Mouse (Mus musculus) MEL (cell line): ENCODE results near the gene Wasf2. TPM values are rescaled to one million over a fixed set of nuclear protein-coding genes. Genes with fewer than 3 reads are reported as not detected.

Experiments
- DNase-seq: peaks from one replicate; pipeline ENCODE4 v3.0.0; 2011; ENCODE audit warnings: low read depth, low spot score
- H3K27ac ChIP-seq: 2 replicates; pipeline ENCODE4 v1.5.1; 2012; ENCODE audit warnings: low read depth, mild to moderate bottlenecking, control low read depth, low read length, moderate library complexity; ENCODE audit not compliant: control insufficient read depth
- H3K27me3 ChIP-seq, 2 experiments: fragments of 150-350 bp in 1 of 2; sonication (generic) in 1 of 2; 2 replicates each; pipeline ENCODE4 v1.6.1; 2012; ENCODE audit warnings: low read length in 2 of 2, mild to moderate bottlenecking in 2 of 2, improper control_type of control experiment in 1 of 2, moderate library complexity in 1 of 2; ENCODE audit not compliant: insufficient read depth in 2 of 2, control insufficient read depth in 1 of 2
- H3K36me3 ChIP-seq, 2 experiments: 2 replicates each; pipeline ENCODE4 v1.6.1; 2012 to 2014; ENCODE audit warnings: low read length in 2 of 2, improper control_type of control experiment in 1 of 2, inconsistent platforms in 1 of 2, mild to moderate bottlenecking in 1 of 2; ENCODE audit not compliant: insufficient read depth in 2 of 2, control insufficient read depth in 1 of 2
- H3K4me1 ChIP-seq, 2 experiments: fragments of 150-350 bp in 1 of 2; sonication (generic) in 1 of 2; 2 replicates each; pipeline ENCODE4 v1.6.1; 2012; ENCODE audit warnings: low read length in 2 of 2, improper control_type of control experiment in 1 of 2, mild to moderate bottlenecking in 1 of 2; ENCODE audit not compliant: insufficient read depth in 2 of 2, control insufficient read depth in 1 of 2
- H3K4me3 ChIP-seq, 2 experiments: fragments of 150-350 bp in 1 of 2; sonication (generic) in 1 of 2; 2 replicates each; pipeline ENCODE4 v1.5.1; 2012; ENCODE audit warnings: low read depth in 2 of 2, low read length in 2 of 2, mild to moderate bottlenecking in 2 of 2, moderate library complexity in 2 of 2, control low read depth in 1 of 2, improper control_type of control experiment in 1 of 2; ENCODE audit not compliant: control insufficient read depth in 1 of 2, insufficient read depth in 1 of 2
- H3K79me2 ChIP-seq: 2 replicates; pipeline ENCODE4 v1.6.1; 2012; ENCODE audit warnings: mild to moderate bottlenecking, low read length, moderate library complexity; ENCODE audit not compliant: control insufficient read depth, poor library complexity, insufficient read depth
- H3K9ac ChIP-seq: 2 replicates; pipeline ENCODE4 v1.6.1; 2012; ENCODE audit warnings: low read depth, mild to moderate bottlenecking, control low read depth, low read length, moderate library complexity; ENCODE audit not compliant: control insufficient read depth, poor library complexity, severe bottlenecking
- H3K9me3 ChIP-seq: fragments of 150-350 bp; sonication (generic); replicated peaks from 2 replicates; pipeline ENCODE4 v1.6.1; 2012; ENCODE audit warnings: mild to moderate bottlenecking, low read length, improper control_type of control experiment, moderate library complexity; ENCODE audit not compliant: insufficient read depth
- CHD1 ChIP-seq: IDR thresholded peaks from 2 replicates; pipeline ENCODE4 v1.6.1; 2012; ENCODE audit warnings: low read depth, mild to moderate bottlenecking, inconsistent platforms, low read length, improper control_type of control experiment
- CTCF ChIP-seq, 3 experiments: IDR thresholded peaks in 2 of 3; conservative IDR thresholded peaks in 1 of 3; 2 replicates each; pipeline ENCODE4 v1.5.1; 2011 to 2012; ENCODE audit warnings: low read length in 3 of 3, low read depth in 2 of 3, mild to moderate bottlenecking in 2 of 3, improper control_type of control experiment in 1 of 3, inconsistent platforms in 1 of 3, mixed read lengths in 1 of 3, moderate library complexity in 1 of 3; ENCODE audit not compliant: control insufficient read depth in 1 of 3, insufficient read depth in 1 of 3, poor library complexity in 1 of 3, severe bottlenecking in 1 of 3
- E2F4 ChIP-seq: IDR thresholded peaks from 2 replicates; pipeline ENCODE4 v1.6.1; 2011; ENCODE audit warnings: low read depth, low read length, improper control_type of control experiment, borderline replicate concordance
- GATA1 ChIP-seq: IDR thresholded peaks from 2 replicates; pipeline ENCODE4 v1.6.1; 2011; ENCODE audit warnings: low read depth, low read length, improper control_type of control experiment
- HCFC1 ChIP-seq: IDR thresholded peaks from 2 replicates; pipeline ENCODE4 v1.6.1; 2012; ENCODE audit warnings: low read depth, mild to moderate bottlenecking, inconsistent platforms, low read length, improper control_type of control experiment, moderate library complexity
- JUND ChIP-seq: IDR thresholded peaks from 2 replicates; pipeline ENCODE4 v1.6.1; 2011; ENCODE audit warnings: low read depth, mild to moderate bottlenecking, improper control_type of control experiment, low read length
- MAFK ChIP-seq: IDR thresholded peaks from 2 replicates; pipeline ENCODE4 v1.6.1; 2011; ENCODE audit warnings: low read depth, mild to moderate bottlenecking, low read length, improper control_type of control experiment, borderline replicate concordance
- MYC ChIP-seq: IDR thresholded peaks from 2 replicates; pipeline ENCODE4 v1.6.1; 2011; ENCODE audit warnings: low read depth, mild to moderate bottlenecking, low read length, improper control_type of control experiment, moderate library complexity
- NELFE ChIP-seq: IDR thresholded peaks from 2 replicates; pipeline ENCODE4 v1.6.1; 2011; ENCODE audit warnings: low read depth, low read length, improper control_type of control experiment
- NRF1 ChIP-seq: IDR thresholded peaks from 2 replicates; pipeline ENCODE4 v1.6.1; 2014; ENCODE audit warnings: low read depth, mild to moderate bottlenecking, inconsistent platforms, low read length, improper control_type of control experiment, moderate library complexity; ENCODE audit not compliant: poor library complexity, insufficient read depth, severe bottlenecking
- POLR2AphosphoS2 ChIP-seq: IDR thresholded peaks from 2 replicates; pipeline ENCODE4 v1.6.1; 2011; ENCODE audit warnings: low read length, improper control_type of control experiment
- POLR2AphosphoS5 ChIP-seq: IDR thresholded peaks from 2 replicates; pipeline ENCODE4 v1.6.1; 2012; ENCODE audit warnings: low read depth, borderline replicate concordance, mild to moderate bottlenecking, inconsistent platforms, low read length, moderate library complexity, mixed read lengths
- SMC3 ChIP-seq: IDR thresholded peaks from 2 replicates; pipeline ENCODE4 v1.6.1; 2011; ENCODE audit warnings: low read depth, low read length, improper control_type of control experiment
- TAL1 ChIP-seq: IDR thresholded peaks from 2 replicates; pipeline ENCODE4 v1.6.1; 2012; ENCODE audit warnings: mild to moderate bottlenecking, inconsistent platforms, low read length, moderate library complexity, mixed read lengths
- TBP ChIP-seq: IDR thresholded peaks from 2 replicates; pipeline ENCODE4 v1.8.0; 2011; ENCODE audit warnings: low read depth, low read length, improper control_type of control experiment
- UBTF ChIP-seq: IDR thresholded peaks from 2 replicates; pipeline ENCODE4 v1.6.1; 2012; ENCODE audit warnings: low read depth, mild to moderate bottlenecking, inconsistent platforms, low read length, improper control_type of control experiment, moderate library complexity, borderline replicate concordance; ENCODE audit not compliant: insufficient read depth
- ZC3H11A ChIP-seq: IDR thresholded peaks from 2 replicates; pipeline ENCODE4 v1.6.1; 2012; ENCODE audit warnings: low read depth, mild to moderate bottlenecking, inconsistent platforms, low read length, improper control_type of control experiment
- ZKSCAN1 ChIP-seq: IDR thresholded peaks from 2 replicates; pipeline ENCODE4 v1.6.1; 2012; ENCODE audit warnings: low read depth, mild to moderate bottlenecking, inconsistent platforms, low read length, improper control_type of control experiment, moderate library complexity
- polyA plus RNA-seq, 2 experiments: library from polyadenylated mRNA; stranded (reverse) in 1 of 2; unstranded in 1 of 2; fragments of >175 nt in 1 of 2; fragments of >200 nt in 1 of 2; gene quantifications; 2 replicates each; pipeline versions ENCODE4 v1.2.1 to v1.2.4; 2012; ENCODE audit warnings: low replicate concordance in 2 of 2, low read depth in 1 of 2; ENCODE audit not compliant: insufficient read length in 2 of 2, insufficient read depth in 1 of 2, missing spikeins in 1 of 2
- total RNA-seq: library from RNA; depleted of rRNA; stranded (reverse); fragments of 300-350 nt; gene quantifications from 2 replicates; pipeline ENCODE4 v1.2.3, GENCODE M21; 2012

The Wasf2 gene
- total and polyA plus RNA-seq, 3 experiments: 16.4 to 53.7 TPM; not detected in 1

- H3K79me2 ChIP-seq: no peaks in the 10 kb centered on the region
- H3K9ac ChIP-seq: no peak overlapping the region
- DNase-seq: no peak
- TF ChIP-seq MYC: no peak
- TF ChIP-seq CHD1: no peak
- TF ChIP-seq POLR2AphosphoS2: no peak
- TF ChIP-seq ZC3H11A: no peak
- TF ChIP-seq GATA1: no peak
- no peak for TF ChIP-seq NELFE
- no peak for TF ChIP-seq SMC3
- TF ChIP-seq TBP: no peak
- TF ChIP-seq ZKSCAN1: no peak
- no peak for TF ChIP-seq HCFC1
- TF ChIP-seq UBTF: no peak
- no peak for TF ChIP-seq JUND
- TF ChIP-seq CTCF (IDR thresholded peaks at IDR 0.05 in 2 of 3, conservative IDR thresholded peaks at IDR 0.05 in 1 of 3; ENCODE audit: control insufficient read depth in 1 of 3, insufficient read depth in 1 of 3, low read depth in 2 of 3, low read length in 3 of 3, poor library complexity in 1 of 3, severe bottlenecking in 1 of 3): no peak
- TF ChIP-seq TAL1: no peak
- TF ChIP-seq NRF1: no peak
- no peak for TF ChIP-seq POLR2AphosphoS5
- TF ChIP-seq, all 39 proteins: peak for 0
- H3K4me3 ChIP-seq: no peak overlapping the region
- H3K9me3 ChIP-seq: no peaks in the 10 kb centered on the region
- H3K27me3 ChIP-seq: no peaks in the 10 kb centered on the region
- peaks cover 2 to 11% of the 10 kb centered on the region in 2 experiments; a peak in 2 of 4 replicates for H3K4me1 ChIP-seq
- H3K36me3 ChIP-seq: no peaks in the 10 kb centered on the region
- H3K27ac ChIP-seq: no peak overlapping the region
These were observed 79.9 kb downstream of the Wasf2 start for GRCm38 (mm10) chr4:133210023-133210787.

GRCm38 (mm10) chr4:133210788-133211390 is 80.6 kb downstream of the Wasf2 start:
- H3K4me1 ChIP-seq: peaks cover 2 to 11% of the 10 kb centered on the region in 2 experiments; a peak in 2 of 4 replicates
- H3K36me3 ChIP-seq: no peaks in the 10 kb centered on the region
- no peaks in the 10 kb centered on the region for H3K79me2 ChIP-seq
- H3K27me3 ChIP-seq: no peaks in the 10 kb centered on the region
- H3K27ac ChIP-seq: no peak overlapping the region
- no peak for DNase-seq
- no peak for TF ChIP-seq POLR2AphosphoS5
- no peak for TF ChIP-seq E2F4
- no peak for TF ChIP-seq MAFK
- H3K9ac ChIP-seq: no peak overlapping the region
- no peak overlapping the region for H3K4me3 ChIP-seq
- H3K9me3 ChIP-seq: no peaks in the 10 kb centered on the region
